ENCODE assay signal across 27 mouse cellular contexts in genomic region chr14:35309201-35309600, GRCm38 (mm10).
"Had no signal": no experiment of that assay in that cellular context is flagged by ENCODE, and none has a peak within 500 bp of the region (broad histone marks: within the 10 kb centered on the region; RNA-seq: fewer than 3 reads in every experiment).

No protein-coding gene starts in this region.

- DNase-seq: cerebellum, adult 18-20 months; cerebellum, adult 2 months; cerebellum, adult 8-10 months; cerebellum, adult 9-10 months; cerebellum, postnatal 25 days; cerebellum, postnatal 36 days; embryo, embryonic 11 days; forebrain, postnatal 0 days; gastrocnemius, adult 2 months; gastrocnemius, postnatal 10 days; gastrocnemius, postnatal 14 days; gastrocnemius, postnatal 25 days; gastrocnemius, postnatal 36 days; heart, adult 18-20 months; heart, adult 2 months had no signal

- H3K4me1 ChIP-seq: embryonic facial prominence, embryonic 12.5 days; embryonic facial prominence, embryonic 15.5 days; forebrain, embryonic 10.5 days; forebrain, embryonic 12.5 days; forebrain, embryonic 13.5 days; forebrain, embryonic 15.5 days had no signal

- H3K27ac ChIP-seq: embryonic facial prominence, embryonic 12.5 days; embryonic facial prominence, embryonic 15.5 days; forebrain, embryonic 10.5 days; forebrain, embryonic 12.5 days; forebrain, embryonic 13.5 days; forebrain, embryonic 15.5 days; gastrocnemius, adult 2 months; heart, adult 2 months; heart, embryonic 13.5 days had no signal

- H3K27me3 ChIP-seq: embryonic facial prominence, embryonic 12.5 days; embryonic facial prominence, embryonic 15.5 days; forebrain, embryonic 12.5 days; forebrain, embryonic 13.5 days; forebrain, embryonic 15.5 days; heart, embryonic 12.5 days; heart, embryonic 13.5 days had no signal

- H3K9ac ChIP-seq: embryonic facial prominence, embryonic 12.5 days; embryonic facial prominence, embryonic 15.5 days; forebrain, embryonic 12.5 days; forebrain, embryonic 13.5 days; forebrain, embryonic 15.5 days; forebrain, postnatal 0 days; heart, embryonic 12.5 days; heart, embryonic 13.5 days had no signal

- H3K36me3 ChIP-seq: embryonic facial prominence, embryonic 12.5 days; embryonic facial prominence, embryonic 15.5 days; forebrain, embryonic 10.5 days; forebrain, embryonic 12.5 days; forebrain, embryonic 15.5 days; heart, embryonic 12.5 days; heart, embryonic 13.5 days had no signal

- H3K4me3 ChIP-seq: embryonic facial prominence, embryonic 12.5 days; embryonic facial prominence, embryonic 15.5 days; erythroblast, embryonic 14.5 days; forebrain, embryonic 10.5 days; forebrain, embryonic 12.5 days; forebrain, embryonic 13.5 days; forebrain, embryonic 15.5 days; gastrocnemius, adult 2 months; heart, adult 2 months; heart, embryonic 12.5 days; heart, embryonic 13.5 days had no signal

- ATAC-seq: forebrain, embryonic 13.5 days; forebrain, embryonic 14.5 days; forebrain, embryonic 15.5 days; forebrain, embryonic 16.5 days; forebrain, postnatal 0 days had no signal

- H3K4me2 ChIP-seq: embryonic facial prominence, embryonic 12.5 days; embryonic facial prominence, embryonic 15.5 days; forebrain, embryonic 12.5 days; forebrain, embryonic 13.5 days; forebrain, embryonic 15.5 days; heart, embryonic 11.5 days; heart, embryonic 12.5 days; heart, embryonic 13.5 days had no signal

- H3K9me3 ChIP-seq: embryonic facial prominence, embryonic 12.5 days; embryonic facial prominence, embryonic 15.5 days; forebrain, embryonic 10.5 days; forebrain, embryonic 12.5 days; forebrain, embryonic 13.5 days; forebrain, embryonic 15.5 days; heart, embryonic 12.5 days; heart, embryonic 13.5 days had no signal
